Mouse (Mus musculus) lung, postnatal 36 days (tissue): Measurements from ENCODE around the gene Hnrnpul2.
"Not testable (repeated sequence)": the region's sequence is repeated elsewhere in the genome, so short reads cannot be mapped to it uniquely, and the experiment has no call there.

Experiments used
- DNase-seq: peaks from one replicate; pipeline ENCODE4 v3.0.0; 2022; ENCODE audit warnings: mixed read lengths

Hnrnpul2 gene

GRCm38 (mm10) chr19:8818801-8819595 lies 812 bp upstream of the Hnrnpul2 start, which contains the start of gene Ttc9c:
Ttc9c (minus strand) TSS chr19:8819333.
- peak; percentile 99 for DNase-seq

DNA sequence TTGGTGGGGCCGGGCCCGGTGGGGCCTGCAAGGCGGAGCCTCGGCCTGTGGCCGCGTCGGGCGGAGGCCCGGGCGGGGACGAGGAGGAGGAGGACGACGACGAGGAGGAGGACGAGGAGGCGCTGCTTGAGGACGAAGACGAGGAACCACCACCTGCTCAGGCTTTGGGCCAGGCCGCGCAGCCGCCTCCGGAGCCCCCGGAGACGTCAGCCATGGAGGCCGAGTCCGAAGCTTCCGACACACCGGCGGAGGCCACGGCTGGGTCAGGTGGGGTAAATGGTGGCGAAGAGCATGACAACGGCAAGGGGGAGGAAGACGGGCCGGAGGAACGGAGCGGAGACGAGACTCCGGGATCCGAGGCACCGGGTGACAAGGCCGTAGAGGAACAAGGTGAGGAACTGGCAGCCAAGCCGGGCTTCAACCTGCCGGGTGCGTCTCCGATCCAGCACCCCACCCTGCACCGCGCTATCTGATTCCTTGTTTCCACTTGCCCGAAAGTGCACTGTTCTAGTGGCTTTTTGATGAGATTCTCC lies 680 bp downstream of the Hnrnpul2 start:
- DNase-seq, result peak; percentile 28

- no peak for DNase-seq
Observed at GRCm38 (mm10) chr19:8821146-8821545, 1.3 kb downstream of the Hnrnpul2 start.

DNA sequence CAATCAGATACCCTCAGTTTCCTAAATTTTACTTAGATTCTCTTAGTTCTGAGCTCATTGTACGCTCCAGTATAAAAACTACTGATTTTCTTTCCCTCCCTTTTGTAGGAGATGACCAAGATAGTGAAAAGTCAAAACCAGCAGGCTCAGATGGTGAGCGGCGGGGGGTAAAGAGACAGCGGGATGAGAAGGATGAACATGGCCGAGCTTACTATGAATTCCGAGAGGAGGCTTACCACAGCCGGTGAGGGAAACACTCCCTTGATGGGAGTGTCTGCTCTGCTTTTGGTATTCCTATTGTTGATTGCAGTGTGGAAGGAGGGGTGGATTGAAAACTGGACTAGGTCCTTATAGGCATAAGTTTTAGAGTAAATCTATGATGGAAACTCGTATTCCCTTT lies 2.9 kb downstream of the Hnrnpul2 start:
- no peak for DNase-seq

- DNase-seq, result peak; percentile 38
Observed at GRCm38 (mm10) chr19:8829660-8830059, 9.8 kb downstream of the Hnrnpul2 start, which contains the start of gene AC129217.1. AC129217.1 (plus strand) TSS chr19:8829773.

DNA sequence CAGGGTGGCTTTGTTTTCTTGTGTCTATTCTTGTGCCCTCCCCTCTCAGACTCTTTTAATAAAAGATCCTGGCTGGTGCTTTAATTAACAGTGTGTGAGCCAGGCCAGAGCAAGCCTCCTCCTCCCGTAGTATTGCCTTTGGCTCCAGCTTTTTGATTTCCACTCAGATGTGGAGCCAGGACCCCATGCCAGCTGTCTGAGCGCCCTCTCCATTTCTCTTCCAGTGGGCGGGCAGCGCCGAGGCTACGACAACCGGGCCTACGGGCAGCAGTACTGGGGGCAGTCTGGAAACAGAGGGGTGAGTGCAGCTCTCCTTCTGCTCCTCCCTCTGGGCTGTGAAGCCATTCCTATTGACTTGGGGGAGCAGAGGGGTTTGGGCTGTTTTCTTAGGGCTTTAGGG lies 10.9 kb downstream of the Hnrnpul2 start:
- no peak for DNase-seq

GRCm38 (mm10) chr19:8831262-8831661 lies 11.5 kb downstream of the Hnrnpul2 start:
- no peak for DNase-seq

DNA sequence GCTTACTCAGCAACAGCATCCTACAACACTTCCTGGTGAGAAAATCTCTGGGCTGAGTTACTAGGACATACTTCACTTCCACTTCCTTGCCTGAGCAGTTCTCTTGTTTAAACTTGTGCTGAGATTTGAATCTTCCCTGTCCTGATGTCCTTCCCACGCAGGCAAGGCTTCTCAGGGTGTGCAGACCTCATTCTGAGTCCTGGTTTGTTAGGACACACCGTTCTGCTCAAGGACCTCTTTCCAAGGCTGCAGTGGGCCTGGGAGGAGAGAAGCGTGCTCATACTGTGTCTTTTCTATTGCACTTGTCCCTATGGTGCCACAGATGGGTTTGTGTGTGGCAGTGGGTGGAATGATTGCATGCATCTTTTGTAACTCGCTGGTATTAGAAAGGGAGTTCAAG lies 13.2 kb downstream of the Hnrnpul2 start:
- DNase-seq, result no peak

DNA sequence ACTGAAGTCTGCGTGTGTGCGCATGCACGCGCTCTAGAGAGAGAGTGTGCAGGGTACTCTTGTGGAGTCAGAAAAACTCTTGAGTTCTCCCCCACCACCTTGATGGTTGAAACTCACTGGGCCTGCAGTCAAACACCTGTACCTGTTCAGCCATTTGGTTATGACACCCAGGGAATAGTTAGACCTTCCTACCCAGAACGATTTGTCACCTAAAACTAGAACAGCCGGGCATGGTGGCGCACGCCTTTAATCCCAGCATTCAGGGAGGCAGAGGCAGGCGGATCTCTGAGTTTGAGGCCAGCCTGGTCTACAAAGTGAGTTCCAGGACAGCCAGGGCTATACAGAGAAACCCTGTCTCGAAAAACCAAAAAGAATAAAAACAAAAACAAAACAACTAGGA lies 16.5 kb downstream of the Hnrnpul2 start:
- not testable (repeated sequence) for DNase-seq

DNA sequence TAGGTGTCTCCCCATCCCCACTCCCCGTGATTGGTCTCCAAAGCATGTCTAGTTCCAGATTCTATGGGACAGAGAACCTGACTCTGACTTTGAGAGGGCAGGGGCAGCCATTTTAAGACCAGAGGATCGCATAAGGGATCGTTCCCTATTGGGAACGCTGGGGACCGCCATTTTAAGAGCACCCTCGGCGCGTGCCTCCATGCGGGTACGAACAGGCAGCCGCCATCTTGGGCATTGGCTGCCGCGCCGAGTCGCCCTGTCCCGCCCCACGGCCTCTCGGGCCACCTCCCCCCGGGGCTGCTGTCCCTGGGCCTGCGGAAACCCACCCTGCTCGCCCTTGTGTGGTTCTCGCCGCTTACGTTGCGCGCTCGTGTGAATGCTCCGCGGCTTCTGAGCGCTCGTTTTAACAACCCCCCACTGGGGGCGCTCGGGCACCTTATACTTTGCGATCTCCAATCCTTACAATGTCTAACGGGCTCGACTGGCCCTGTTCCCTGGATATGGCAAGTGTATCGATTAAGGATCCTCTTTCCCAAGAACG lies 17.5 kb downstream of the Hnrnpul2 start, which contains the start of gene Bscl2:
Bscl2 (plus strand) TSS at position 217 of the 541 bp plus-strand sequence.
- peak; percentile 90 for DNase-seq

GRCm38 (mm10) chr19:8838041-8838730 lies 18.4 kb downstream of the Hnrnpul2 start:
- DNase-seq, result peak; percentile 36

- DNase-seq, result no peak
Observed at GRCm38 (mm10) chr19:8839103-8839907, 19.5 kb downstream of the Hnrnpul2 start, which contains the start of gene Gng3. Gng3 (minus strand) TSS chr19:8839194.

GRCm38 (mm10) chr19:8839908-8840791 lies 20.3 kb downstream of the Hnrnpul2 start:
- DNase-seq, result peak; percentile 88

- no peak for DNase-seq
Observed at GRCm38 (mm10) chr19:8841012-8841411, 21.2 kb downstream of the Hnrnpul2 start.

- peak; percentile 75 for DNase-seq
Observed at GRCm38 (mm10) chr19:8842961-8843360, 23.2 kb downstream of the Hnrnpul2 start.

- DNase-seq, result peak; percentile 94
Observed at GRCm38 (mm10) chr19:8844371-8845129, 24.7 kb downstream of the Hnrnpul2 start.

DNA sequence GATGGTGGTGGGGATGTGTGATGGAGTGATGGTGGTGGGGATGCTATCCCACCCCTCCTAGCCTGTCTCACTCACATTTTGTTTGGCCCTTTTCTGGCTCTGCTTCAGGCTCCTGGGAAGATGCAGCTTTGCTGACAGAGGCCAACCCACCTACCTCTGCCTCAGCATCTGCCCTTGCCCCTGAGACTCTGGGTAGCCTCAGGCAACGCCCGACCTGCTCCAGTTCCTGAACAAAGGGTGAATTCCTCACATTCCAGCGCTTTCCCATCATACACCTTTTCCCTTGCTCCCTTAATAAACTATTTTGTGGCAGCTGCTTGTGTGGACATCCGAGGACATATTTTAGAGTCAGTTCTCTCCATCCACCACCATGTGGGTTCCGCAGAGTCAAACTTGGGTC lies 28.5 kb downstream of the Hnrnpul2 start:
- DNase-seq, result no peak

DNA sequence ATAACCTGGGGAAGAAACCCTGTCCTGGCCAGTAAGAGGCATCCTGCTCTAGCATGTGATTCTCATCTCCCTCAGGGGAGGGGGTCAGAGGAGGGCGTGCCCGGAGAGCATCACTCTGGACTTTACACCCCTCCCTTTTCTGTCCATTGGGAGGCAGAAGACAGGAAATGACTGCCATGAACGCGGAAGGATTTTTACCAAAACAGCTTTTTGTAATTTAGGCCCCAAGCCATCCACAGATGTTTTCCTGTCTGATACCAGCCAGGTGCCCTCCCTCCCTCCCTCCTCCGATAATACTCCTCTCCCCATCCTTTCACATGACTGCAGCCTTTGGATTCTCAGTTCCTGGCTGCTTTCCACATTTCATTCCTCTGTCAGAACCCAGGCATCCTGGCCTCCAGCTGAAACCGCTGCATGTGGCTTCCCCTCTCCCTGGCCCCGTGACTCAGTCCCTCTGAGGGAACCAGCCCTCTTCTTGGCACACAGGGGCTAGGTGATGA lies 30.6 kb downstream of the Hnrnpul2 start, which contains the start of gene Lrrn4cl:
Lrrn4cl (plus strand) TSS at position 367 of the 500 bp plus-strand sequence.
- peak; percentile 36 for DNase-seq

DNA sequence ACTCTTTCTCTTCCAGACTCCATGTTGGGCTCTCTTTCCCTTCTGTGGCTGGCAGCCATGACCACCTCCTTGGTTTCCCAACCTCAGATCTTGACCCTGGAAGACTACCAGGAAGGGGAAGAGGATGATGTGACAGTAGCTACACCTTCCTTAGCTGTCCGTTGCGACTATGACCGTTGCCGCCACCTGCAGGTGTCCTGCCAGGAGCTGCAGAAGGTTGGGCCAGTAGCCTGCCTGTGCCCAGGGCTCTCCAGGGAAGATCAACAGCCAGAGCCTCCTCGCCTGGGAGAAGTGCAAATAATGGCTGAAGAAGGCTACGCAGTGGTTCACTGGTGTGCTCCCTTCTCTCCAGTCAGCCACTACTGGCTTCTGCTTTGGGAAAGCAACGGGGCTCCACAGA lies 31.8 kb downstream of the Hnrnpul2 start:
- peak; percentile 59 for DNase-seq

- no peak for DNase-seq
Observed at GRCm38 (mm10) chr19:8852236-8852928, 32.6 kb downstream of the Hnrnpul2 start.
